Mouse (Mus musculus) lung, postnatal 25 days (tissue): ENCODE measurements at regions not wholly inside any gene's neighbourhood (a gene's known extent, or its start where the extent isn't known, plus 50 kb on each side); places are given as distances from the start of the nearest gene placed in this dataset.

Source experiments
- DNase-seq: peaks from one replicate; pipeline ENCODE4 v3.0.0; 2022; ENCODE audit warnings: low spot score

- DNase-seq, result no peak
Observed at GRCm38 (mm10) chr13:35383000-35383623, 276.5 kb upstream of the Cdyl start.

DNA sequence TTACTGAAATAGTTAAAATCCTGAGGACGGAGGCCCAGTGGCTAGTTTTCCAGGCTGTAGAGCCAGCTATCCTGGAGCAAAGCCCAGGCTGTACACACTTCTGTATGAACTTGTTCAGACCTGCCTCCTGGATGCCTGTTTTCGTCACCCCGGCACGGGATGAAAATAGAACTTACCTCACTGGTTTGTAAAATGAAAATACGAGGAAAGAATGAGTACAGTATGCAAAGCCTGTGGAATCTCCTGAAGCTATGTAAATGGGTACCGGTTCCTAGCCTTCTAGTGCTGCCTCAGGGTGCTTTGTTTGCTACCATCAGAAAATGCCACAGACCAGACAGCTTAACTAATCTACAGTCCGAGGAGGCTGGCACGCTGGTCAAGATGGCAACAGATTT, 276.0 kb upstream of the Cdyl start:
- peak; percentile 62 for DNase-seq

DNA sequence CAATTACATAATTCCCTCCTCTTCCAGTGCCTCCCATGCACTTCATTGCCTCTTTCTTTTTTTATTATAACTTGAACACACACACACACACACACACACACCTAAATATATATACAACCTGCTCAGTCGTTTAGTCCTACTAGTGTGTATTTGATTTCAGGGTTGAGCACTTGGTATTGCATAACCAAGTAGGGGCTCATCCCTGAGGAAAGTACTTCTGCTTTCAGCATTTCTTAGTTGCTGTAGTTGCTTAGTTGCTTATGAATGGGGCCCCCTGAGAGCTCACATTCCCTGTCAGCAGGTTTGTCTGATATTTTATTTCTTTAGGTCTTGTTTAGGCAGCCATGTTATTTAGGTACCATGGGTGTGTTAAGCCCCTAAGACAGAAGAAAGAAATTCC, 271.3 kb upstream of the Cdyl start:
- no peak for DNase-seq

DNA sequence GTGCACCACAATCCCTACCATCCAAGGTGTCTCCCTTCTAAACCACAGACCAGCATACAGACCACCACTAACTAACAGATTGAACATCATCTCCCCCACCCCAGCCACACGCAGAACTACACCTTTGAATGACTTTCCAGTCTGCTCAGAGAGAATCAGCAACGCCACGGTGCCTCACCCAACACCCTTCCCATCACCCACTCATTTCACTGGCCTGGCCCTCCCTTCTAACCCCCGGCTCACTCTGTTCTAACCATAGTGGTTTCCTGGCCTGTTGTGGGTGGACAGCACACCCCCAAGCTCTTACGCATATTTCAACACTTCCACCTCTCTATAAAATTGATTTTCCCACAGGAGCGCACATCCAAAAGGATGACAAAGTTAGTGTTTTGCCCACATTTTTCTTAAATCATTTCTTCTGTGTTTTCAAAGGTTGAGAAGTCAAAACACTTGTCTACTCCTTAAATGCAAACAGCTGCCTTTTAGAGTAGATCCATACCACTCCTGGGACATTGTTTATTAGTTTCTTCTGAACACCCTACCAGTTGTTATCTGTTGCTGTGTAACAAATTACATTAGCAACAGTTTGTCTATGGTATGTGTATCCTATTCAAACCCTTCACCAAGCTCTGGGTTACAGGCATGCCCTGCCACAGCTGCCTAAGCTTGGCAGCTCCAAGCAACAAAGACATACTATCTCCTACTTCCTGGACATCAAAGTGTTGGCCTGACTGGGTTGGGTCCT, 269.7 kb upstream of the Cdyl start:
- no peak for DNase-seq

GRCm38 (mm10) chr13:35390526-35390880, 269.1 kb upstream of the Cdyl start:
- DNase-seq, result no peak

- DNase-seq, result no peak
Observed at GRCm38 (mm10) chr13:35392167-35392566, 267.5 kb upstream of the Cdyl start.

- no peak for DNase-seq
Observed at GRCm38 (mm10) chr13:35395192-35395591, 264.4 kb upstream of the Cdyl start.

- peak; percentile 35 for DNase-seq
Observed at GRCm38 (mm10) chr13:35395630-35396029, 264.0 kb upstream of the Cdyl start.

- no peak for DNase-seq
Observed at GRCm38 (mm10) chr13:35397166-35397565, 262.5 kb upstream of the Cdyl start.

GRCm38 (mm10) chr13:35398192-35398591, 261.4 kb upstream of the Cdyl start:
- DNase-seq, result no peak

DNA sequence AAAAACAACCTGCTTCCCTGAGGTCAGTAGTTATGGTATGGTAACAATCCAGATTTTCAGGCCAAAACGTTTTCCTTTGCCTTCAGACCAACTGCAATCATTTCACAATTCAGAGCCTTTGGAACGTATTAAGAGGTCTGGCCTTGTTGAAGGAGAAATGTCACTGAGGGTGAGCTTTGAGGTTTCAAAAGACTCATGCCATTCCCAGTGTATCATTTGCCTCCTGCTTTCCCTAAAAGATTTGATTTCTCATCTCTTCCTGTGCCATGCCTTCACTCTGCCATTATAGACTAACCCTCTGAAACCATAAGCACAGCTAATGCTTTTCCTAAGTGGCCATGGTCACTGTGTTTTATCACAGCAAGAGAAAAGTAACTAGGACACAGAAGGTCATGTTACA, 256.8 kb upstream of the Cdyl start:
- no peak for DNase-seq

- DNase-seq, result no peak
Observed at GRCm38 (mm10) chr13:35404428-35404827, 255.2 kb upstream of the Cdyl start.

DNA sequence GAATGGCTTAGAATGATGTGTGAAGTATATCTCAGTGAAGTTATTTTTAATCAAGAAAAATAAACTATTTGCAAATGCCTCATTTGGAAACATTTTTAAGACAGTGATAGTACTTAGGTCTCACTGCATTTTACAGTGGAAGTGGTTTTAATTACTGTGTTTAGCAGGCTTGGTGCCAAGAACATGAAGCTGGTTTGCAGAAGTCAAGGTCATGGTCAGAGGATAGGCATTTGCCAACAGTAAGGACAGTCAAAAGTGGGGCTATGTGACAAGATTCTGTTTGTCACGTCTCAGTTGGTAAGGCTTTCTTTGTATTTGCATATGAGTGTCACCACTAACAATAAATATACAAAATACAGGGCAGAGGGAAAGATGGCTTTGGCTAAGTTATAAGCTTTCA, 254.2 kb upstream of the Cdyl start:
- no peak for DNase-seq

GRCm38 (mm10) chr13:35417500-35417899, 242.1 kb upstream of the Cdyl start:
- DNase-seq, result no peak

DNA sequence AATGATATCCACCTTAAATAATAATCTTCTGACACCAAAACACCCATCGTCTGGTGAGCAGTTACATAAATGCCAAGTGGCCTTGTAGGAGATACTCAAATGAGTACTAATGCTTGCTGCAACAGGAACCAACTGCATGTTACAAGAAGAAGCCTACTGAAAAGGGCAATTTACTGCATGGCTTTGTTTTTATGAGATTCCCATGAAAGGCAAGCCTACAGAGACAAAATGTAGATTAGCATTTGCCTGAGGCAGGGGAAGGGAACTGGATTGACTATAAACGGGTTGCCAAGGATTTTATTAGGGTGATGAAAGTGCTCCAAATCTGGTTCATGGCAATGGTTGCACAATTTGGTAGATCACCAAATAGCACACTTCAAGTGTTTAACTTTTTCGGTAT, 239.6 kb upstream of the Cdyl start:
- no peak for DNase-seq

DNA sequence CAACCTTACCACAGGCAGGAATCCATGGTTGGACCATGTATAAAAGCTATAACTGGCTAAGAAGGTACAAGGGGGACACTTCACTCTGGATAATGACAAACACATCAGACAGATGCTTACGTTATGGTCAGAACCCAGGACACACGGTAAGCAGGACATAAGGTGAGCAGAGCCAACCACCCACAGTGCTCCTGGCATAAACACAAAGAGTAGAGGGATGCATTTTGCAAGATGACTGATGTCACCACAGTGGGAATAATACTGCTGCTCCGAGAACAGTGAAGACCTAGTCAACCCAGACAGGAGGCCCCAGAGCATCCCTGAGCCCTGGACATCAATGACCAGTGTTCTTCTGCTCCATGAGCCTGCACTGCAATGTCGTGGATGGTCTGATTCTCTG, 233.6 kb upstream of the Cdyl start:
- no peak for DNase-seq

- DNase-seq, result peak; percentile 60
Observed at GRCm38 (mm10) chr13:35435173-35435572, 224.5 kb upstream of the Cdyl start.

- DNase-seq, result no peak
Observed at GRCm38 (mm10) chr13:35447661-35448060, 212.0 kb upstream of the Cdyl start.

GRCm38 (mm10) chr13:35452420-35452819, 207.2 kb upstream of the Cdyl start:
- DNase-seq, result no peak

DNA sequence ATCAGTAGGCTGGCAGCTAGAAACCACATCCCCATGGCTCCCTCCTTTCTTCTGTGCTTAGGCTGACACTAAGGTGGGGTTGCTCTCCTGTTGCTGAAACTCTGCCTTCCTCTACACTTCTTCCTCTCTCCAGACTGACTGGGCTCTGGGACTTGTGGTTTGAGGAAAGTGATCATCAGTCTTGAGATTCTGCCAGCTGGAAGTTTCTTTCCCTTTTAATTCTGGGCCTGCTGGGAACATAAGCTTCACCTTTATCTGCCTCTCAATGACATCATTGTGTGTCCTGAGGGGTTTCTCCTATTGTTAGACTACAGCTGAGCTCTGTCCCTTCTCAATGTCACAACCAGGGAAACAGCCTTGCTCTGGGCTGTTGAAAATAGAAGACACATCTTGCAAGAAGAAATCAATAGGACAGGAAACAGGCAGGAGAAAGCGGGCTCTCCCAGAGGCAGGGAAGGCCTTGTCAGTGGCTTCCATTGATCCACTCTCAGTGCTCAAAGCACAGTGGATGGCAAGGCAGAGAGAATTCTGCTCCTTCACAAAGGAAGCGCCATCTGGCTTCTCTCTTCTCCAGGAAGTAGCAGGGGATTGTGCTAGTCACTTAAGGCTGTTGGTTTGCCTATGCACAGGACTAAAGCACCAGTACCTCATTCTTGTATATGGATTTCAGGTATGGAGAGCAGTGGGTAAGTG, 206.3 kb upstream of the Cdyl start:
- DNase-seq, result no peak

DNA sequence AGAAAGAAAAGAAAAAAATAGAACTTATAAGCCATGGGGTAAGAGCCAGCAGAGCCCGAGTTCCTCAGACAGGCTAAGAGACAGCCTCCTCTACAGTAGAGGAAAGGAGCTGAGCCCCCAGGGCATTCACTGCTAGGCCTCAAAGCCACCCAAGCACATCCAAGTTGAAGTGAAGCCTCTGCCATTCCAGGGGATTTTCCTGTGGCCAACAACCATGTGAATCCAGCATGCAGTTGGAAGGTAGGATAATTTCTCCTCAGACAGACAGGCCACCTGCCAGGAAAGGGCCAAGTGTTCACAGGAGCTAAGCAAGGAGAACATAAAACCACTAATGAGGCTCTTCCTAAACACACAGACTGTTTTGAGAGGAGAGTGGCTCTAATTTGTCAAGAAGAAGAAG, 199.6 kb upstream of the Cdyl start:
- DNase-seq, result no peak

- DNase-seq, result no peak
Observed at GRCm38 (mm10) chr13:35463231-35463630, 196.4 kb upstream of the Cdyl start.

- DNase-seq, result no peak
Observed at GRCm38 (mm10) chr13:35463850-35464249, 195.8 kb upstream of the Cdyl start.
